Comparison of ENCODE assay signal across 38 mouse cellular contexts in the genomic region with DNA sequence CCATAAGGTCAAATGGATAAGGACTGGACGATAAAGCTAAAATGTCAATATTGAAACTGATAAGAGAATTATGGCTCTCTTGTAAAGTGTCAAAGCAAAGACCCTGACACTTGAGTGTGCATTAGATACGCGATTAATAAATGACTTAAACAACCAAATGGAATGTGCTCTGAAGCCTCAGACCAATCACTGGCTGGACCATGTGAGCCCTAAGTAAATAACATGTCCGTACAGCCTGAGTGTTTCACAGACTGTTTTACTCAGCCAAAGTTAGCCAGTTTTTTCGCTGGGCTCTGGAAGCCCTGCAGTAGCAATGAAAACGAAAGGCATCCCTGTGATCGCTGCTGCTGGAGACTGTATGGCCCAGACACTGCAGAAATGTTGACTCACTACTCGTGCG. TPM values are rescaled to one million over a fixed set of nuclear protein-coding genes. Genes with fewer than 3 reads are reported as not detected.
DNase-seq lines count a peak whose midpoint lies in the region; ATAC-seq and TF ChIP-seq lines count a peak whose summit lies in the region.
"Had no signal": no experiment of that assay in that cellular context is flagged by ENCODE, and none has a peak within 500 bp of the region (broad histone marks: within the 10 kb centered on the region; RNA-seq: fewer than 3 reads in every experiment).

No protein-coding gene starts in this region.

- WGBS in lung, embryonic 16.5 days: 43% methylated on average over 9 of the region's 9 CpGs
- 59% methylated on average over 9 of the region's 9 CpGs for WGBS in lung, adult 2 months
- WGBS in liver, embryonic 11.5 days: 76% methylated on average over 9 of the region's 9 CpGs
- WGBS in stomach, embryonic 16.5 days: 53% methylated on average over 9 of the region's 9 CpGs
- WGBS in heart, adult 2 months: 79% methylated on average over 9 of the region's 9 CpGs

- H3K9me3 ChIP-seq in lung, embryonic 16.5 days (ENCODE audit: control insufficient read depth, low read length): no peaks in the 10 kb centered on the region
- no peaks in the 10 kb centered on the region for H3K9me3 ChIP-seq in liver, embryonic 11.5 days (ENCODE audit: control insufficient read depth, low read length)
- no peaks in the 10 kb centered on the region for H3K9me3 ChIP-seq in stomach, embryonic 16.5 days (replicated peaks; ENCODE audit: control insufficient read depth, low read length)
- H3K9me3 ChIP-seq: embryonic facial prominence, embryonic 15.5 days; forebrain, embryonic 12.5 days; heart, embryonic 10.5 days; heart, embryonic 15.5 days; limb, embryonic 15.5 days; midbrain, embryonic 13.5 days; neural tube, embryonic 13.5 days had no signal

- intact Hi-C loops in heart, adult 2 months (cut with DNase I): no loop called here

- no peak overlapping the region for H3K9ac ChIP-seq in lung, embryonic 16.5 days (ENCODE audit: low read length)
- H3K9ac ChIP-seq in liver, embryonic 11.5 days (ENCODE audit: low read depth, low read length): no peak overlapping the region
- no peak overlapping the region for H3K9ac ChIP-seq in stomach, embryonic 16.5 days (ENCODE audit: low read length)
- no peak overlapping the region for H3K9ac ChIP-seq in heart, adult 2 months (ENCODE audit: low read depth, low read length)
- H3K9ac ChIP-seq: embryonic facial prominence, embryonic 15.5 days; forebrain, embryonic 12.5 days; forebrain, postnatal 0 days; heart, embryonic 15.5 days; limb, embryonic 15.5 days; midbrain, embryonic 13.5 days; neural tube, embryonic 13.5 days had no signal

- TF ChIP-seq CTCF in lung, adult 2 months (IDR thresholded peaks at IDR 0.05; ENCODE audit: insufficient read depth, low read length): no peak
- TF ChIP-seq CTCF in heart, adult 2 months (IDR thresholded peaks at IDR 0.05): no peak

- DNase-seq in lung, adult 2 months: no peak
- DNase-seq in liver, embryonic 11.5 days (ENCODE audit: low spot score): no peak
- no peak for DNase-seq in cerebellum, adult 11 months
- no peak for DNase-seq in heart, adult 2 months
- DNase-seq: adrenal gland, adult 2 months; adrenal gland, postnatal 36 days; B cell, adult 2 months; cerebellum, adult 2 months; cerebellum, postnatal 14 days; forebrain, postnatal 0 days; gastrocnemius, postnatal 14 days; kidney, adult 11 months; kidney, postnatal 25 days; left cerebral cortex, postnatal 4 days; lung, adult 18-20 months; right cerebral cortex, postnatal 4 days; thymus, postnatal 4 days had no signal

- no peak overlapping the region for H3K4me2 ChIP-seq in lung, embryonic 16.5 days (ENCODE audit: low read depth, low read length)
- H3K4me2 ChIP-seq in liver, embryonic 11.5 days: no peak overlapping the region
- no peak overlapping the region for H3K4me2 ChIP-seq in stomach, embryonic 16.5 days (ENCODE audit: low read depth, low read length)
- H3K4me2 ChIP-seq: embryonic facial prominence, embryonic 15.5 days; forebrain, embryonic 12.5 days; heart, embryonic 15.5 days; limb, embryonic 15.5 days; midbrain, embryonic 13.5 days; neural tube, embryonic 13.5 days had no signal

- no peak overlapping the region for H3K4me3 ChIP-seq in lung, embryonic 16.5 days (ENCODE audit: low read length)
- no peak overlapping the region for H3K4me3 ChIP-seq in lung, adult 2 months (replicated peaks; ENCODE audit: extremely low read depth, low read depth, low read length)
- no peak overlapping the region for H3K4me3 ChIP-seq in liver, embryonic 11.5 days (ENCODE audit: low read depth, low read length)
- H3K4me3 ChIP-seq in stomach, embryonic 16.5 days (replicated peaks; ENCODE audit: low read length): no peak overlapping the region
- no peak overlapping the region for H3K4me3 ChIP-seq in heart, adult 2 months
- H3K4me3 ChIP-seq: embryonic facial prominence, embryonic 15.5 days; forebrain, embryonic 12.5 days; heart, embryonic 10.5 days; heart, embryonic 15.5 days; layer of hippocampus, adult 2 months; limb, embryonic 15.5 days; midbrain, embryonic 13.5 days; neural tube, embryonic 13.5 days had no signal

- H3K27me3 ChIP-seq in lung, embryonic 16.5 days (ENCODE audit: control insufficient read depth, insufficient read depth, low read depth, low read length): no peaks in the 10 kb centered on the region
- no peaks in the 10 kb centered on the region for H3K27me3 ChIP-seq in liver, embryonic 11.5 days (replicated peaks; ENCODE audit: control insufficient read depth, insufficient read depth, low read length)
- no peaks in the 10 kb centered on the region for H3K27me3 ChIP-seq in stomach, embryonic 16.5 days (ENCODE audit: control insufficient read depth, insufficient read depth, low read length)
- H3K27me3 ChIP-seq in heart, adult 2 months (ENCODE audit: control insufficient read depth, insufficient read depth, low read length): no peaks in the 10 kb centered on the region
- H3K27me3 ChIP-seq: embryonic facial prominence, embryonic 15.5 days; forebrain, embryonic 12.5 days; heart, embryonic 15.5 days; limb, embryonic 15.5 days; midbrain, embryonic 13.5 days; neural tube, embryonic 13.5 days had no signal

- no peaks in the 10 kb centered on the region for H3K4me1 ChIP-seq in lung, embryonic 16.5 days (replicated peaks; ENCODE audit: control insufficient read depth, insufficient read depth, low read length)
- H3K4me1 ChIP-seq in lung, adult 2 months (ENCODE audit: control insufficient read depth, insufficient read depth, low read length): no peaks in the 10 kb centered on the region
- no peaks in the 10 kb centered on the region for H3K4me1 ChIP-seq in liver, embryonic 11.5 days (replicated peaks; ENCODE audit: control insufficient read depth, insufficient read depth, low read length)
- no peaks in the 10 kb centered on the region for H3K4me1 ChIP-seq in stomach, embryonic 16.5 days (ENCODE audit: control insufficient read depth, insufficient read depth, low read length)
- no peaks in the 10 kb centered on the region for H3K4me1 ChIP-seq in heart, adult 2 months (ENCODE audit: control insufficient read depth, insufficient read depth, low read length)
- H3K4me1 ChIP-seq: embryonic facial prominence, embryonic 15.5 days; forebrain, embryonic 12.5 days; heart, embryonic 10.5 days; heart, embryonic 15.5 days; limb, embryonic 15.5 days; midbrain, embryonic 13.5 days; neural tube, embryonic 13.5 days had no signal

- no peaks in the 10 kb centered on the region for H3K79me2 ChIP-seq in heart, adult 2 months (replicated peaks; ENCODE audit: control insufficient read depth, insufficient read depth, low read length)

- H3K36me3 ChIP-seq in lung, embryonic 16.5 days (ENCODE audit: control insufficient read depth, insufficient read depth, low read length): no peaks in the 10 kb centered on the region
- no peaks in the 10 kb centered on the region for H3K36me3 ChIP-seq in liver, embryonic 11.5 days (ENCODE audit: control insufficient read depth, insufficient read depth, low read length)
- H3K36me3 ChIP-seq in stomach, embryonic 16.5 days (ENCODE audit: control insufficient read depth, insufficient read depth, low read length): no peaks in the 10 kb centered on the region
- no peaks in the 10 kb centered on the region for H3K36me3 ChIP-seq in heart, adult 2 months (ENCODE audit: control insufficient read depth, insufficient read depth, low read length)
- H3K36me3 ChIP-seq: embryonic facial prominence, embryonic 15.5 days; forebrain, embryonic 12.5 days; heart, embryonic 10.5 days; heart, embryonic 15.5 days; limb, embryonic 15.5 days; midbrain, embryonic 13.5 days; neural tube, embryonic 13.5 days had no signal

- no peak overlapping the region for H3K27ac ChIP-seq in lung, embryonic 16.5 days (ENCODE audit: low read length)
- H3K27ac ChIP-seq in liver, embryonic 11.5 days (ENCODE audit: low read depth, low read length): no peak overlapping the region
- H3K27ac ChIP-seq in stomach, embryonic 16.5 days (ENCODE audit: low read length): no peak overlapping the region
- H3K27ac ChIP-seq in heart, adult 2 months: no peak overlapping the region
- H3K27ac ChIP-seq: embryonic facial prominence, embryonic 15.5 days; forebrain, embryonic 12.5 days; heart, embryonic 10.5 days; heart, embryonic 15.5 days; layer of hippocampus, adult 2 months; limb, embryonic 15.5 days; macrophage; midbrain, embryonic 13.5 days; neural tube, embryonic 13.5 days had no signal

- ATAC-seq in lung, embryonic 16.5 days (ENCODE audit: low read depth): peak; percentile 80
- ATAC-seq in liver, embryonic 11.5 days (replicated peaks; ENCODE audit: low FRiP score): peak; percentile 20; the same call in 1 of the 2 replicates
- ATAC-seq in stomach, embryonic 16.5 days (ENCODE audit: insufficient read depth, low FRiP score): peak; percentile 53
- ATAC-seq: activated CD4-positive, CD25-positive, alpha-beta regulatory T cell, adult 4 months; forebrain, postnatal 0 days; hindbrain, embryonic 16.5 days; midbrain, embryonic 13.5 days had no signal

- TF ChIP-seq POLR2A in lung, adult 2 months (IDR thresholded peaks at IDR 0.05; ENCODE audit: borderline replicate concordance, extremely low read depth, low read depth, low read length): no peak
- no peak for TF ChIP-seq POLR2A in heart, adult 2 months (IDR thresholded peaks at IDR 0.05; ENCODE audit: insufficient read depth, low read depth, low read length)

- TF ChIP-seq EP300 in heart, adult 2 months (IDR thresholded peaks at IDR 0.05; ENCODE audit: insufficient read depth, low read depth, low read length): no peak

RNA-seq across cellular contexts. Expression of a gene that starts 55.9 kb away (rescaled TPM):
- polyA plus RNA-seq in lung, embryonic 16.5 days (2015; fragmentation: Nextera tagmentation; extraction: Ambion mirVana): 0.08 TPM in 1 of 2 replicates, not detected in the other
- polyA plus RNA-seq in lung, adult 2 months (2012; rRNA removed): 0.06 TPM in 1 of 2 replicates, not detected in the other
- 0.29 and 0.30 TPM in 2 replicates for polyA plus RNA-seq in liver, embryonic 11.5 days (2014; fragmentation: Nextera tagmentation; extraction: Ambion mirVana)
- polyA plus RNA-seq in stomach, embryonic 16.5 days (2015; fragmentation: Nextera tagmentation; extraction: Ambion mirVana): 0.25 TPM in 1 of 2 replicates, not detected in the other
- total RNA-seq in heart, adult 2 months (2021): not detected
- polyA plus RNA-seq in heart, adult 2 months (2012; rRNA removed): 0.12 TPM in 1 of 2 replicates, not detected in the other
- total RNA-seq: adrenal gland, postnatal 36 days; forebrain, postnatal 0 days; gastrocnemius, postnatal 14 days; granulocyte monocyte progenitor cell, adult 5-6 weeks; heart, postnatal 25 days; megakaryocyte-erythroid progenitor cell, adult 5-6 weeks had no signal
- polyA plus RNA-seq: activated CD4-positive, CD25-positive, alpha-beta regulatory T cell, adult 4 months; adrenal gland, adult 2 months; brain, embryonic 14.5 days; embryonic facial prominence, embryonic 15.5 days; forebrain, embryonic 12.5 days; heart, embryonic 10.5 days; heart, embryonic 15.5 days; hindbrain, embryonic 11.5 days; hindbrain, embryonic 16.5 days; kidney, embryonic 14.5 days; limb, embryonic 15.5 days; midbrain, embryonic 13.5 days; neural tube, embryonic 13.5 days; testis, adult 2 months; thymus, postnatal 0 days had no signal

Comparison
In these comparisons a context has a peak if more than half of its experiments do, and no peak if none do; other contexts are left out.
1. ATAC-seq: peak in every context shown above with its lines; median percentile 80 in lung, embryonic 16.5 days; 53 in stomach, embryonic 16.5 days; 20 in liver, embryonic 11.5 days.